Mouse (Mus musculus): ENCODE measurements around the gene Aff2. TPM values are rescaled to one million over a fixed set of nuclear protein-coding genes. Genes with fewer than 3 reads are reported as not detected.

The Aff2 gene
- polyA plus RNA-seq, 1 experiment: 0.62 TPM

GRCm38 (mm10) chrX:69738972-69739371 is 378.9 kb downstream of the Aff2 start:
- Histone ChIP-seq H3K4me1 (ENCODE audit: control insufficient read depth, insufficient read depth, low read length) (no peaks in the 10 kb centered on the region), H3K4me3 (ENCODE audit: control insufficient read depth, low read depth, low read length) (no peak overlapping the region), H3K27ac (ENCODE audit: control insufficient read depth, insufficient read depth, low read depth, low read length) (no peak overlapping the region), H3K36me3 (ENCODE audit: control insufficient read depth, insufficient read depth, low read length) (no peaks in the 10 kb centered on the region), H3K27me3 (ENCODE audit: control insufficient read depth, insufficient read depth, low read length) (no peaks in the 10 kb centered on the region)
- TF ChIP-seq CTCF (IDR thresholded peaks at IDR 0.05; ENCODE audit: control insufficient read depth, insufficient read depth, insufficient replicate concordance, low read depth, low read length) (no peak), POLR2A (IDR thresholded peaks at IDR 0.05; ENCODE audit: control insufficient read depth, low read depth, low read length) (no peak)

GRCm38 (mm10) chrX:69744962-69745597 is 385.0 kb downstream of the Aff2 start:
- Histone ChIP-seq H3K36me3 (ENCODE audit: control insufficient read depth, insufficient read depth, low read length) (no peaks in the 10 kb centered on the region), H3K27me3 (ENCODE audit: control insufficient read depth, insufficient read depth, low read length) (no peaks in the 10 kb centered on the region), H3K4me3 (ENCODE audit: control insufficient read depth, low read depth, low read length) (no peak overlapping the region), H3K27ac (ENCODE audit: control insufficient read depth, insufficient read depth, low read depth, low read length) (no peak overlapping the region), H3K4me1 (ENCODE audit: control insufficient read depth, insufficient read depth, low read length) (no peaks in the 10 kb centered on the region)
- TF ChIP-seq POLR2A (IDR thresholded peaks at IDR 0.05; ENCODE audit: control insufficient read depth, low read depth, low read length): no peak
- no peak for TF ChIP-seq CTCF (IDR thresholded peaks at IDR 0.05; ENCODE audit: control insufficient read depth, insufficient read depth, insufficient replicate concordance, low read depth, low read length)

- Histone ChIP-seq H3K36me3 (ENCODE audit: control insufficient read depth, insufficient read depth, low read length) (no peaks in the 10 kb centered on the region), H3K27ac (ENCODE audit: control insufficient read depth, insufficient read depth, low read depth, low read length) (no peak overlapping the region), H3K4me3 (ENCODE audit: control insufficient read depth, low read depth, low read length) (no peak overlapping the region), H3K27me3 (ENCODE audit: control insufficient read depth, insufficient read depth, low read length) (no peaks in the 10 kb centered on the region), H3K4me1 (ENCODE audit: control insufficient read depth, insufficient read depth, low read length) (no peaks in the 10 kb centered on the region)
- TF ChIP-seq CTCF (IDR thresholded peaks at IDR 0.05; ENCODE audit: control insufficient read depth, insufficient read depth, insufficient replicate concordance, low read depth, low read length) (no peak), POLR2A (IDR thresholded peaks at IDR 0.05; ENCODE audit: control insufficient read depth, low read depth, low read length) (no peak)
Measured at GRCm38 (mm10) chrX:69801890-69802439, 441.9 kb downstream of the Aff2 start.

GRCm38 (mm10) chrX:69802481-69802880 is 442.4 kb downstream of the Aff2 start:
- H3K27me3 ChIP-seq (ENCODE audit: control insufficient read depth, insufficient read depth, low read length): no peaks in the 10 kb centered on the region
- H3K27ac ChIP-seq (ENCODE audit: control insufficient read depth, insufficient read depth, low read depth, low read length): no peak overlapping the region
- TF ChIP-seq CTCF (IDR thresholded peaks at IDR 0.05; ENCODE audit: control insufficient read depth, insufficient read depth, insufficient replicate concordance, low read depth, low read length) (no peak), POLR2A (IDR thresholded peaks at IDR 0.05; ENCODE audit: control insufficient read depth, low read depth, low read length) (no peak)
- H3K4me1 ChIP-seq (ENCODE audit: control insufficient read depth, insufficient read depth, low read length): no peaks in the 10 kb centered on the region
- H3K4me3 ChIP-seq (ENCODE audit: control insufficient read depth, low read depth, low read length): no peak overlapping the region
- no peaks in the 10 kb centered on the region for H3K36me3 ChIP-seq (ENCODE audit: control insufficient read depth, insufficient read depth, low read length)

GRCm38 (mm10) chrX:69811798-69812197 is 451.7 kb downstream of the Aff2 start:
- no peaks in the 10 kb centered on the region for H3K27me3 ChIP-seq (ENCODE audit: control insufficient read depth, insufficient read depth, low read length)
- no peaks in the 10 kb centered on the region for H3K36me3 ChIP-seq (ENCODE audit: control insufficient read depth, insufficient read depth, low read length)
- no peak overlapping the region for H3K27ac ChIP-seq (ENCODE audit: control insufficient read depth, insufficient read depth, low read depth, low read length)
- H3K4me3 ChIP-seq (ENCODE audit: control insufficient read depth, low read depth, low read length): no peak overlapping the region
- no peaks in the 10 kb centered on the region for H3K4me1 ChIP-seq (ENCODE audit: control insufficient read depth, insufficient read depth, low read length)
- TF ChIP-seq POLR2A (IDR thresholded peaks at IDR 0.05; ENCODE audit: control insufficient read depth, low read depth, low read length) (no peak), CTCF (IDR thresholded peaks at IDR 0.05; ENCODE audit: control insufficient read depth, insufficient read depth, insufficient replicate concordance, low read depth, low read length) (no peak)

- Histone ChIP-seq H3K4me3 (ENCODE audit: control insufficient read depth, low read depth, low read length) (no peak overlapping the region), H3K36me3 (ENCODE audit: control insufficient read depth, insufficient read depth, low read length) (no peaks in the 10 kb centered on the region), H3K27me3 (ENCODE audit: control insufficient read depth, insufficient read depth, low read length) (no peaks in the 10 kb centered on the region), H3K27ac (ENCODE audit: control insufficient read depth, insufficient read depth, low read depth, low read length) (no peak overlapping the region), H3K4me1 (ENCODE audit: control insufficient read depth, insufficient read depth, low read length) (no peaks in the 10 kb centered on the region)
- no peak for TF ChIP-seq POLR2A (IDR thresholded peaks at IDR 0.05; ENCODE audit: control insufficient read depth, low read depth, low read length)
- TF ChIP-seq CTCF (IDR thresholded peaks at IDR 0.05; ENCODE audit: control insufficient read depth, insufficient read depth, insufficient replicate concordance, low read depth, low read length): no peak
Measured at GRCm38 (mm10) chrX:69815054-69815453, 455.0 kb downstream of the Aff2 start.

- no peak for TF ChIP-seq CTCF (IDR thresholded peaks at IDR 0.05; ENCODE audit: control insufficient read depth, insufficient read depth, insufficient replicate concordance, low read depth, low read length)
- TF ChIP-seq POLR2A (IDR thresholded peaks at IDR 0.05; ENCODE audit: control insufficient read depth, low read depth, low read length): no peak
- no peaks in the 10 kb centered on the region for H3K4me1 ChIP-seq (ENCODE audit: control insufficient read depth, insufficient read depth, low read length)
- no peak overlapping the region for H3K4me3 ChIP-seq (ENCODE audit: control insufficient read depth, low read depth, low read length)
- no peaks in the 10 kb centered on the region for H3K36me3 ChIP-seq (ENCODE audit: control insufficient read depth, insufficient read depth, low read length)
- H3K27ac ChIP-seq (ENCODE audit: control insufficient read depth, insufficient read depth, low read depth, low read length): no peak overlapping the region
- H3K27me3 ChIP-seq (ENCODE audit: control insufficient read depth, insufficient read depth, low read length): no peaks in the 10 kb centered on the region
Measured at GRCm38 (mm10) chrX:69817679-69818078, 457.6 kb downstream of the Aff2 start.

Data from testis, adult 2 months (tissue).